Mouse (Mus musculus): ENCODE results near the gene Spindoc. TPM values are rescaled to one million over a fixed set of nuclear protein-coding genes. Genes with fewer than 3 reads are reported as not detected.

The Spindoc gene
- polyA plus RNA-seq, 1 experiment from 2014 or later, result 18.2 TPM

GRCm38 (mm10) chr19:7420841-7421601, 38.2 kb upstream of the Spindoc start:
- Histone ChIP-seq H3K27ac (ENCODE audit: low read length) (peak overlapping the region; percentile 9), H3K4me1 (ENCODE audit: control insufficient read depth, insufficient read depth, low read length) (peaks cover 68% of the 10 kb centered on the region)

GRCm38 (mm10) chr19:7420108-7420507, 37.3 kb upstream of the Spindoc start:
- Histone ChIP-seq H3K4me2 (ENCODE audit: low read depth, low read length) (no peak overlapping the region; the same call in 1 of the 2 replicates), H3K27me3 (replicated peaks; ENCODE audit: control insufficient read depth, insufficient read depth, low read length) (no peaks in the 10 kb centered on the region), H3K4me1 (ENCODE audit: control insufficient read depth, insufficient read depth, low read length) (peaks cover 74% of the 10 kb centered on the region), H3K36me3 (ENCODE audit: control insufficient read depth, insufficient read depth, low read length) (peaks cover 10% of the 10 kb centered on the region), H3K9me3 (ENCODE audit: control insufficient read depth, low read length) (no peaks in the 10 kb centered on the region), H3K27ac (ENCODE audit: low read length) (no peak overlapping the region), H3K4me3 (ENCODE audit: low read length) (no peak overlapping the region), H3K9ac (ENCODE audit: low read depth, low read length) (peak overlapping the region; percentile 36; the same call in 1 of the 2 replicates)
- no peak for ATAC-seq
- WGBS, result 62% methylated on average over 12 of the region's 12 CpGs

More at GRCm38 (mm10) chr19:7420841-7421601, 38.2 kb upstream of the Spindoc start:
- Histone ChIP-seq H3K4me2 (ENCODE audit: low read depth, low read length) (no peak overlapping the region), H3K27me3 (replicated peaks; ENCODE audit: control insufficient read depth, insufficient read depth, low read length) (no peaks in the 10 kb centered on the region), H3K9ac (ENCODE audit: low read depth, low read length) (peak overlapping the region; percentile 30; the same call in 1 of the 2 replicates), H3K4me3 (ENCODE audit: low read length) (no peak overlapping the region), H3K36me3 (ENCODE audit: control insufficient read depth, insufficient read depth, low read length) (peaks cover 11% of the 10 kb centered on the region), H3K9me3 (ENCODE audit: control insufficient read depth, low read length) (no peaks in the 10 kb centered on the region)
- no peak for ATAC-seq
- WGBS, result 58% methylated on average over 27 of the region's 27 CpGs

GRCm38 (mm10) chr19:7419134-7419533, 36.3 kb upstream of the Spindoc start:
- Histone ChIP-seq H3K9me3 (ENCODE audit: control insufficient read depth, low read length) (no peaks in the 10 kb centered on the region), H3K4me1 (ENCODE audit: control insufficient read depth, insufficient read depth, low read length) (peaks cover 65% of the 10 kb centered on the region)

GRCm38 (mm10) chr19:7417911-7418849, 35.4 kb upstream of the Spindoc start:
- no peaks in the 10 kb centered on the region for H3K9me3 ChIP-seq (ENCODE audit: control insufficient read depth, low read length)
- peak overlapping the region; percentile 95 for H3K9ac ChIP-seq (ENCODE audit: low read depth, low read length)
- WGBS, result under 1% methylated on average over 46 of the region's 59 CpGs
- H3K27ac ChIP-seq (ENCODE audit: low read length), result peak overlapping the region; percentile 91
- peaks cover 10% of the 10 kb centered on the region for H3K36me3 ChIP-seq (ENCODE audit: control insufficient read depth, insufficient read depth, low read length)
- peak overlapping the region; percentile 86 for H3K4me3 ChIP-seq (ENCODE audit: low read length)
- peak; percentile 72 for ATAC-seq
- peak overlapping the region; percentile 88 for H3K4me2 ChIP-seq (ENCODE audit: low read depth, low read length)
- H3K4me1 ChIP-seq (ENCODE audit: control insufficient read depth, insufficient read depth, low read length), result peaks cover 56% of the 10 kb centered on the region
- H3K27me3 ChIP-seq (replicated peaks; ENCODE audit: control insufficient read depth, insufficient read depth, low read length), result no peaks in the 10 kb centered on the region

More at GRCm38 (mm10) chr19:7419134-7419533, 36.3 kb upstream of the Spindoc start:
- peak overlapping the region; percentile 88 for H3K4me2 ChIP-seq (ENCODE audit: low read depth, low read length)
- H3K36me3 ChIP-seq (ENCODE audit: control insufficient read depth, insufficient read depth, low read length), result peaks cover 10% of the 10 kb centered on the region
- WGBS, result 31% methylated on average over 6 of the region's 6 CpGs
- no peaks in the 10 kb centered on the region for H3K27me3 ChIP-seq (replicated peaks; ENCODE audit: control insufficient read depth, insufficient read depth, low read length)
- H3K4me3 ChIP-seq (ENCODE audit: low read length), result peak overlapping the region; percentile 86
- no peak for ATAC-seq
- no peak overlapping the region for H3K27ac ChIP-seq (ENCODE audit: low read length)
- H3K9ac ChIP-seq (ENCODE audit: low read depth, low read length), result peak overlapping the region; percentile 36

- H3K9me3 ChIP-seq (ENCODE audit: control insufficient read depth, low read length), result no peaks in the 10 kb centered on the region
- H3K9ac ChIP-seq (ENCODE audit: low read depth, low read length), result peak within 1 kb of the TSS; percentile 95
- peak within 1 kb of the TSS; percentile 88 for H3K4me2 ChIP-seq (ENCODE audit: low read depth, low read length)
- peaks cover 3% of the 10 kb centered on the region; the same call in 1 of the 2 replicates for H3K36me3 ChIP-seq (ENCODE audit: control insufficient read depth, insufficient read depth, low read length)
- ATAC-seq, result peak; percentile 81
- WGBS, result under 1% methylated on average over 101 of the region's 107 CpGs
- no peaks in the 10 kb centered on the region for H3K27me3 ChIP-seq (replicated peaks; ENCODE audit: control insufficient read depth, insufficient read depth, low read length)
- H3K27ac ChIP-seq (ENCODE audit: low read length), result peak within 1 kb of the TSS; percentile 91
- peak within 1 kb of the TSS; percentile 86 for H3K4me3 ChIP-seq (ENCODE audit: low read length)
- peaks cover 45% of the 10 kb centered on the region for H3K4me1 ChIP-seq (ENCODE audit: control insufficient read depth, insufficient read depth, low read length)
Measured at GRCm38 (mm10) chr19:7416834-7417735, 34.3 kb upstream of the Spindoc start, which contains the start of gene 2700081O15Rik. TSS of gene 2700081O15Rik (plus strand) at chr19:7417625.

GRCm38 (mm10) chr19:7415916-7416833, 33.4 kb upstream of the Spindoc start:
- Histone ChIP-seq H3K4me1 (ENCODE audit: control insufficient read depth, insufficient read depth, low read length) (peaks cover 36% of the 10 kb centered on the region), H3K27ac (ENCODE audit: low read length) (peak overlapping the region; percentile 91), H3K36me3 (ENCODE audit: control insufficient read depth, insufficient read depth, low read length) (0 out of 2 replicates have a peak, but pooled peaks cover under 1% of the 10 kb centered on the region), H3K9me3 (ENCODE audit: control insufficient read depth, low read length) (no peaks in the 10 kb centered on the region), H3K4me3 (ENCODE audit: low read length) (peak overlapping the region; percentile 86), H3K9ac (ENCODE audit: low read depth, low read length) (peak overlapping the region; percentile 95), H3K27me3 (replicated peaks; ENCODE audit: control insufficient read depth, insufficient read depth, low read length) (no peaks in the 10 kb centered on the region), H3K4me2 (ENCODE audit: low read depth, low read length) (peak overlapping the region; percentile 88)
- ATAC-seq, result no peak
- 30% methylated on average over 22 of the region's 22 CpGs for WGBS

GRCm38 (mm10) chr19:7412361-7412760, 29.6 kb upstream of the Spindoc start:
- no peak overlapping the region for H3K9ac ChIP-seq (ENCODE audit: low read depth, low read length)
- no peak overlapping the region for H3K4me2 ChIP-seq (ENCODE audit: low read depth, low read length)
- H3K4me3 ChIP-seq (ENCODE audit: low read length), result no peak overlapping the region
- H3K4me1 ChIP-seq (ENCODE audit: control insufficient read depth, insufficient read depth, low read length), result peaks cover 10% of the 10 kb centered on the region
- no peak for ATAC-seq
- H3K27ac ChIP-seq (ENCODE audit: low read length), result no peak overlapping the region
- no peaks in the 10 kb centered on the region for H3K27me3 ChIP-seq (replicated peaks; ENCODE audit: control insufficient read depth, insufficient read depth, low read length)
- no peaks in the 10 kb centered on the region for H3K9me3 ChIP-seq (ENCODE audit: control insufficient read depth, low read length)
- no peaks in the 10 kb centered on the region for H3K36me3 ChIP-seq (ENCODE audit: control insufficient read depth, insufficient read depth, low read length)
- WGBS, result 66% methylated on average over 2 of the region's 2 CpGs
